14 mouse cellular contexts compared by ENCODE assay signal in the genomic region with DNA sequence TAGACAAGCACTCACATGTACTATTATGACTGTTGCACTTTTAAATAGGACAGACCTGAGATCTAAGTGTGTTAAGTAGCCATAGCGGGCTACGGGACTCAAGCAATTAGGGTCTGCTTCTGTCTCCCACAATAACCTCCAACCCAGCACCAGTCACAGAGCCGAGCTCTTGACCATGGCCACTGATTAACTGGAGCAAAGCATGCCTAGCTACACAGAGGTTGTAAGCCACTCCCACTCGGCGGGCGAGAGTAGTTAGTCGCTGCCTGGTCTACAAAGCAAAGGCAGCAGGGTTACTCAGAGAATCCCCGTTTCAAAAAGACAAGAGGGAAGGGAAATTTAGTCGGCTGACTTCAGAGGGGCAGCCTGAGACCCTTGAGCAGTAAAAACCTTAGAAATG.
DNase-seq lines count a peak whose midpoint lies in the region; ATAC-seq and TF ChIP-seq lines count a peak whose summit lies in the region.
"Had no signal": no experiment of that assay in that cellular context is flagged by ENCODE, and none has a peak within 500 bp of the region (broad histone marks: within the 10 kb centered on the region; RNA-seq: fewer than 3 reads in every experiment).

No protein-coding gene starts in this region.

- TF ChIP-seq EP300 in lung, postnatal 0 days (IDR thresholded peaks at IDR 0.05), result no peak

- WGBS in lung, postnatal 0 days, result 49% methylated on average over 9 of the region's 9 CpGs
- 64% methylated on average over 9 of the region's 9 CpGs for WGBS in lung, adult 2 months
- 49% methylated on average over 9 of the region's 9 CpGs for WGBS in kidney, embryonic 16.5 days
- 62% methylated on average over 9 of the region's 9 CpGs for whole genome bisulfite sequencing in stomach, embryonic 15.5 days
- 65% methylated on average over 9 of the region's 9 CpGs for WGBS in heart, embryonic 12.5 days

- intact Hi-C loops in gastrocnemius, adult 2 months (cut with DNase I), result no loop called here

- H3K4me3 ChIP-seq in lung, postnatal 0 days (ENCODE audit: low read depth, low read length), result no peak overlapping the region
- no peak overlapping the region for H3K4me3 ChIP-seq in lung, adult 2 months (replicated peaks; ENCODE audit: extremely low read depth, low read depth, low read length)
- no peak overlapping the region for H3K4me3 ChIP-seq in kidney, embryonic 16.5 days (ENCODE audit: low read length)
- H3K4me3 ChIP-seq in stomach, embryonic 15.5 days (replicated peaks), result no peak overlapping the region
- no peak overlapping the region for H3K4me3 ChIP-seq in gastrocnemius, adult 2 months
- H3K4me3 ChIP-seq in heart, embryonic 12.5 days, result no peak overlapping the region
- H3K4me3 ChIP-seq: heart, adult 2 months; liver, embryonic 15.5 days had no signal

- no peak; the same call in 1 of the 2 replicates for ATAC-seq in lung, postnatal 0 days
- ATAC-seq in kidney, embryonic 16.5 days (ENCODE audit: low FRiP score, low TSS enrichment), result peak; percentile 64; the same call in 1 of the 2 replicates
- peak; percentile 66; the same call in 1 of the 2 replicates for ATAC-seq in stomach, embryonic 15.5 days (ENCODE audit: insufficient read depth, low FRiP score, low read depth)
- ATAC-seq in heart, embryonic 12.5 days (ENCODE audit: insufficient number of reproducible peaks, low FRiP score), result no peak
- ATAC-seq: CD4-positive, CD25-positive, alpha-beta regulatory T cell, adult 4 months; hindbrain, embryonic 16.5 days had no signal

- H3K4me1 ChIP-seq in lung, postnatal 0 days (ENCODE audit: insufficient read depth, low read depth, low read length), result no peaks in the 10 kb centered on the region
- H3K4me1 ChIP-seq in lung, adult 2 months (ENCODE audit: control insufficient read depth, insufficient read depth, low read length), result 0 out of 2 replicates have a peak, but pooled peaks cover 3% of the 10 kb centered on the region
- 0 out of 2 replicates have a peak, but pooled peaks cover 7% of the 10 kb centered on the region for H3K4me1 ChIP-seq in kidney, embryonic 16.5 days (ENCODE audit: insufficient read depth, low read length)
- no peaks in the 10 kb centered on the region; the same call in 1 of the 2 replicates for H3K4me1 ChIP-seq in stomach, embryonic 15.5 days
- peaks cover 37% of the 10 kb centered on the region for H3K4me1 ChIP-seq in heart, embryonic 12.5 days (replicated peaks)

- DNase-seq in lung, postnatal 0 days (ENCODE audit: low spot score), result peak; percentile 58
- DNase-seq in lung, adult 2 months, result no peak
- DNase-seq in embryo, embryonic 11 days, result peak; percentile 51
- no peak for DNase-seq in left cerebral cortex, adult 8-10 months (ENCODE audit: low spot score in 2 of 2)
- DNase-seq in gastrocnemius, adult 2 months, result no peak
- DNase-seq: cerebellum, postnatal 14 days; heart, adult 2 months; midbrain, embryonic 14.5 days had no signal

- no peaks in the 10 kb centered on the region for H3K27me3 ChIP-seq in lung, postnatal 0 days (replicated peaks; ENCODE audit: insufficient read depth, low read length)
- no peaks in the 10 kb centered on the region for H3K27me3 ChIP-seq in kidney, embryonic 16.5 days (ENCODE audit: insufficient read depth, low read length)
- H3K27me3 ChIP-seq in stomach, embryonic 15.5 days (replicated peaks), result no peaks in the 10 kb centered on the region
- H3K27me3 ChIP-seq in heart, embryonic 12.5 days (replicated peaks), result no peaks in the 10 kb centered on the region
- H3K27me3 ChIP-seq: liver, embryonic 15.5 days had no signal

- no peak overlapping the region for H3K27ac ChIP-seq in lung, postnatal 0 days (ENCODE audit: low read length)
- H3K27ac ChIP-seq in kidney, embryonic 16.5 days (ENCODE audit: low read length), result no peak overlapping the region
- H3K27ac ChIP-seq in stomach, embryonic 15.5 days, result no peak overlapping the region
- no peak overlapping the region for H3K27ac ChIP-seq in gastrocnemius, adult 2 months
- no peak overlapping the region for H3K27ac ChIP-seq in heart, embryonic 12.5 days (ENCODE audit: poor library complexity, severe bottlenecking)
- H3K27ac ChIP-seq: heart, adult 2 months; liver, embryonic 15.5 days had no signal

- no peak for TF ChIP-seq CTCF in lung, postnatal 0 days (IDR thresholded peaks at IDR 0.05)
- no peak for TF ChIP-seq CTCF in lung, adult 2 months (IDR thresholded peaks at IDR 0.05; ENCODE audit: insufficient read depth, low read length)
- TF ChIP-seq CTCF in gastrocnemius, adult 2 months (IDR thresholded peaks at IDR 0.05), result no peak

- no peak for TF ChIP-seq POLR2A in lung, adult 2 months (IDR thresholded peaks at IDR 0.05; ENCODE audit: borderline replicate concordance, extremely low read depth, low read depth, low read length)

- H3K36me3 ChIP-seq in lung, postnatal 0 days (ENCODE audit: insufficient read depth, low read length), result no peaks in the 10 kb centered on the region
- 0 out of 2 replicates have a peak, but pooled peaks cover 8% of the 10 kb centered on the region for H3K36me3 ChIP-seq in kidney, embryonic 16.5 days (ENCODE audit: insufficient read depth, low read length)
- 0 out of 2 replicates have a peak, but pooled peaks cover 4% of the 10 kb centered on the region for H3K36me3 ChIP-seq in stomach, embryonic 15.5 days
- H3K36me3 ChIP-seq in heart, embryonic 12.5 days, result peaks cover 14% of the 10 kb centered on the region
- H3K36me3 ChIP-seq: liver, embryonic 15.5 days had no signal

- H3K9me3 ChIP-seq in lung, postnatal 0 days (ENCODE audit: low read length), result no peaks in the 10 kb centered on the region
- H3K9me3 ChIP-seq in kidney, embryonic 16.5 days (ENCODE audit: low read length), result no peaks in the 10 kb centered on the region
- no peaks in the 10 kb centered on the region for H3K9me3 ChIP-seq in stomach, embryonic 15.5 days
- H3K9me3 ChIP-seq in heart, embryonic 12.5 days (replicated peaks), result no peaks in the 10 kb centered on the region
- H3K9me3 ChIP-seq: liver, embryonic 15.5 days had no signal

- no peak overlapping the region for H3K4me2 ChIP-seq in lung, postnatal 0 days (replicated peaks; ENCODE audit: low read depth, low read length)
- no peak overlapping the region for H3K4me2 ChIP-seq in kidney, embryonic 16.5 days (replicated peaks; ENCODE audit: low read depth, low read length)
- no peak overlapping the region for H3K4me2 ChIP-seq in stomach, embryonic 15.5 days
- H3K4me2 ChIP-seq in heart, embryonic 12.5 days, result no peak overlapping the region
- H3K4me2 ChIP-seq: liver, embryonic 15.5 days had no signal

- H3K9ac ChIP-seq in lung, postnatal 0 days (replicated peaks; ENCODE audit: low read depth), result no peak overlapping the region
- H3K9ac ChIP-seq in kidney, embryonic 16.5 days (replicated peaks; ENCODE audit: low read length), result no peak overlapping the region
- no peak overlapping the region for H3K9ac ChIP-seq in stomach, embryonic 15.5 days
- H3K9ac ChIP-seq in heart, embryonic 12.5 days, result no peak overlapping the region
- H3K9ac ChIP-seq: liver, embryonic 15.5 days had no signal

Comparison
In these comparisons a context has a peak if more than half of its experiments do, and no peak if none do; other contexts are left out.
1. DNase-seq: peak in lung, postnatal 0 days (single experiment) and embryo, embryonic 11 days (single experiment); none in lung, adult 2 months (single experiment), left cerebral cortex, adult 8-10 months (0 of 2) and gastrocnemius, adult 2 months (single experiment).
2. ATAC-seq: peak in kidney, embryonic 16.5 days (single experiment) and stomach, embryonic 15.5 days (single experiment); none in lung, postnatal 0 days (single experiment) and heart, embryonic 12.5 days (single experiment).